In genomic region chr3:93522611-93523010, GRCm38 (mm10) we compare ENCODE assay signal across 8 mouse cellular contexts. TPM values are rescaled to one million over a fixed set of nuclear protein-coding genes. Genes with fewer than 3 reads are reported as not detected.
A peak's percentile ranks its signal among the peaks of the same experiment; 100 is the strongest.
DNase-seq lines count a peak whose midpoint lies in the region; ATAC-seq lines count a peak whose summit lies in the region.
"Had no signal": no experiment of that assay in that cellular context is flagged by ENCODE, and none has a peak within 500 bp of the region (broad histone marks: within the 10 kb centered on the region; RNA-seq: fewer than 3 reads in every experiment).

No protein-coding gene starts in this region.

- no peak for ATAC-seq in embryonic facial prominence, embryonic 15.5 days (ENCODE audit: insufficient number of reproducible peaks, low FRiP score, low TSS enrichment, low read depth)
- no peak for ATAC-seq in heart, embryonic 15.5 days (replicated peaks; ENCODE audit: insufficient number of reproducible peaks, insufficient read depth, low FRiP score, low read depth)

- H3K27ac ChIP-seq in embryonic facial prominence, embryonic 15.5 days (replicated peaks) = no peak overlapping the region
- H3K27ac ChIP-seq in heart, embryonic 15.5 days = 0 out of 2 replicates have a peak overlapping the region, but pooled peaks have one; percentile 37
- H3K27ac ChIP-seq: macrophage had no signal

- H3K4me3 ChIP-seq in embryonic facial prominence, embryonic 15.5 days (replicated peaks) = peak overlapping the region; percentile 11
- no peak overlapping the region for H3K4me3 ChIP-seq in heart, embryonic 15.5 days

- peaks cover 17% of the 10 kb centered on the region; the same call in 1 of the 2 replicates for H3K36me3 ChIP-seq in embryonic facial prominence, embryonic 15.5 days
- peaks cover 19% of the 10 kb centered on the region; the same call in 1 of the 2 replicates for H3K36me3 ChIP-seq in heart, embryonic 15.5 days

- H3K4me1 ChIP-seq in embryonic facial prominence, embryonic 15.5 days = peaks cover 26% of the 10 kb centered on the region
- H3K4me1 ChIP-seq in heart, embryonic 15.5 days (replicated peaks) = peaks cover 11% of the 10 kb centered on the region

- DNase-seq in ES-CJ7 (ENCODE audit: low read depth, low spot score) = peak; percentile 69
- DNase-seq in ZHBTc4 (ENCODE audit: low read depth, low spot score) = peak; percentile 86
- DNase-seq in layer of hippocampus, postnatal 10 days (ENCODE audit: low spot score in 2 of 2) = peak; percentile 63 to 73
- peak; percentile 64 to 77 for DNase-seq in lung, postnatal 4 days
- peak; percentile 47 for DNase-seq in testis, postnatal 14 days (ENCODE audit: low spot score)

- H3K9ac ChIP-seq in embryonic facial prominence, embryonic 15.5 days = no peak overlapping the region
- no peak overlapping the region for H3K9ac ChIP-seq in heart, embryonic 15.5 days

- H3K9me3 ChIP-seq in embryonic facial prominence, embryonic 15.5 days (replicated peaks) = no peaks in the 10 kb centered on the region
- H3K9me3 ChIP-seq in heart, embryonic 15.5 days (replicated peaks) = no peaks in the 10 kb centered on the region

- WGBS in embryonic facial prominence, embryonic 15.5 days = 32% methylated on average over 7 of the region's 7 CpGs
- 30% methylated on average over 7 of the region's 7 CpGs for WGBS in heart, embryonic 15.5 days

- H3K4me2 ChIP-seq in embryonic facial prominence, embryonic 15.5 days (replicated peaks) = peak overlapping the region; percentile 23
- H3K4me2 ChIP-seq in heart, embryonic 15.5 days = peak overlapping the region; percentile 44

- no peaks in the 10 kb centered on the region for H3K27me3 ChIP-seq in embryonic facial prominence, embryonic 15.5 days
- H3K27me3 ChIP-seq in heart, embryonic 15.5 days = no peaks in the 10 kb centered on the region

RNA-seq across cellular contexts. Expression of gene S100a11, which starts 2.3 kb away (rescaled TPM):
- polyA plus RNA-seq in embryonic facial prominence, embryonic 15.5 days (2015; fragmentation: Nextera tagmentation; extraction: Ambion mirVana) = 1,723 and 1,932 TPM in 2 replicates
- polyA plus RNA-seq in heart, embryonic 15.5 days (2015; fragmentation: Nextera tagmentation; extraction: Ambion mirVana) = 878 and 910 TPM in 2 replicates
- 10 to 100 TPM; 16.1 to 20.2 TPM for total RNA-seq in layer of hippocampus, postnatal 10 days (2021)

RNA-seq across cellular contexts. Expression of gene S100a10, which starts 32.3 kb away (rescaled TPM):
- 700 and 709 TPM in 2 replicates for polyA plus RNA-seq in embryonic facial prominence, embryonic 15.5 days (2015; fragmentation: Nextera tagmentation; extraction: Ambion mirVana)
- polyA plus RNA-seq in heart, embryonic 15.5 days (2015; fragmentation: Nextera tagmentation; extraction: Ambion mirVana) = 249 and 250 TPM in 2 replicates
- total RNA-seq in layer of hippocampus, postnatal 10 days (2021) = 10 to 100 TPM; 66.3 to 71.8 TPM

RNA-seq across cellular contexts. Expression of gene Tchhl1, which starts 54.1 kb away (rescaled TPM):
- polyA plus RNA-seq in embryonic facial prominence, embryonic 15.5 days (2015; fragmentation: Nextera tagmentation; extraction: Ambion mirVana) = 1.3 and 1.7 TPM in 2 replicates
- polyA plus RNA-seq in heart, embryonic 15.5 days (2015; fragmentation: Nextera tagmentation; extraction: Ambion mirVana) = not detected in 2 replicates
- not detected for total RNA-seq in layer of hippocampus, postnatal 10 days (2021)
- polyA plus RNA-seq: macrophage had no signal
